Mouse (Mus musculus) heart, postnatal 0 days (tissue): ENCODE results near the gene Oprd1.

Source experiments
- CTCF ChIP-seq: IDR thresholded peaks from 2 replicates; pipeline ENCODE4 v1.5.1; 2016; ENCODE audit warnings: antibody characterized with exemption, control low read depth, low read depth
- EP300 ChIP-seq: IDR thresholded peaks from 2 replicates; pipeline ENCODE4 v1.6.1; 2016; ENCODE audit warnings: antibody characterized with exemption, low read depth

GRCm38 (mm10) chr4:132127091-132127490 is 17.2 kb downstream of the Oprd1 start:
- TF ChIP-seq CTCF (no peak), EP300 (no peak)
